Mouse (Mus musculus): ENCODE results near the gene Gpalpp1. TPM values are rescaled to one million over a fixed set of nuclear protein-coding genes. Genes with fewer than 3 reads are reported as not detected.

Gene Gpalpp1
- total RNA-seq, 2 experiments from 2014 or later: 4.7 to 6.6 TPM

- intact Hi-C loops (cut with DNase I): no loop called here
- no peak for DNase-seq
These were observed 67.1 kb downstream of the Gpalpp1 start for GRCm38 (mm10) chr14:76043251-76044163.

Other genes with a start within 250 kb of the Gpalpp1 start
- gene Kctd4, start 155.8 kb downstream of the Gpalpp1 start, total RNA-seq (2021): not detected
- 10 to 100 TPM; 10.8 to 13.5 TPM for gene Gtf2f2, start 99.9 kb downstream of the Gpalpp1 start, total RNA-seq (2021)
- 1 to 10 TPM; 2.5 to 3.6 TPM for gene Nufip1, start 131 bp upstream of the Gpalpp1 start, total RNA-seq (2021)

Measured in gastrocnemius, postnatal 36 days (tissue).